Mouse (Mus musculus) neural tube, embryonic 15.5 days (tissue): ENCODE data around the gene Pkd2. TPM values are rescaled to one million over a fixed set of nuclear protein-coding genes. Genes with fewer than 3 reads are reported as not detected.

Experiments used
- ATAC-seq: fragments of 200-750 bp; cut with Nextera tagmentation; 2 replicates; pipeline ENCODE4 v1.8.0; 2017; ENCODE audit warnings: mild to moderate bottlenecking, moderate TSS enrichment, moderate library complexity; ENCODE audit not compliant: low FRiP score
- H3K27ac ChIP-seq: fragments of 300-500 bp; sonication (generic); replicated peaks from 2 replicates; pipeline ENCODE4 v1.5.1; 2015; ENCODE audit warnings: mild to moderate bottlenecking, inconsistent platforms
- H3K27me3 ChIP-seq: fragments of 300-500 bp; sonication (generic); replicated peaks from 2 replicates; pipeline ENCODE4 v1.6.1; 2015; ENCODE audit warnings: inconsistent platforms
- H3K36me3 ChIP-seq: fragments of 300-500 bp; sonication (generic); 2 replicates; pipeline ENCODE4 v1.6.1; 2015; ENCODE audit warnings: inconsistent platforms
- H3K4me1 ChIP-seq: fragments of 300-500 bp; sonication (generic); 2 replicates; pipeline ENCODE4 v1.6.1; 2015; ENCODE audit warnings: inconsistent platforms
- H3K4me2 ChIP-seq: fragments of 300-500 bp; sonication (generic); 2 replicates; pipeline ENCODE4 v1.6.1; 2015; ENCODE audit warnings: inconsistent platforms, mild to moderate bottlenecking, moderate library complexity
- H3K4me3 ChIP-seq: fragments of 300-500 bp; sonication (generic); replicated peaks from 2 replicates; pipeline ENCODE4 v1.5.1; 2015; ENCODE audit warnings: mild to moderate bottlenecking, inconsistent platforms
- H3K9ac ChIP-seq: fragments of 300-500 bp; sonication (generic); replicated peaks from 2 replicates; pipeline ENCODE4 v1.6.1; 2015; ENCODE audit warnings: mild to moderate bottlenecking, inconsistent platforms
- H3K9me3 ChIP-seq: fragments of 300-500 bp; sonication (generic); replicated peaks from 2 replicates; pipeline ENCODE4 v1.6.1; 2016; ENCODE audit warnings: inconsistent platforms
- WGBS: fragments of 180-500 bp; shearing (Covaris S2); methylation state at CpG from one replicate; pipeline ENCODE4 v1.1.7; 2015; ENCODE audit warnings: mixed read lengths; 5-methylcytosine and 5-hydroxymethylcytosine counted together
- polyA plus RNA-seq: library from polyadenylated mRNA; unstranded; fragments of >200 nt; fragmentation: Nextera tagmentation; extraction: Ambion mirVana; gene quantifications from 2 replicates; pipeline ENCODE4 v1.2.1, GENCODE M21; 2015

Pkd2 gene
- polyA plus RNA-seq, 1 experiment from 2014 or later, result 8.7 TPM

- 96% methylated on average over 16 of the region's 16 CpGs for WGBS
- ATAC-seq, result no peak
- Histone ChIP-seq H3K4me1 (0 out of 2 replicates have a peak, but pooled peaks cover 8% of the 10 kb centered on the region), H3K4me3 (no peak overlapping the region), H3K36me3 (peaks cover 47% of the 10 kb centered on the region), H3K27ac (no peak overlapping the region), H3K9me3 (no peaks in the 10 kb centered on the region), H3K9ac (no peak overlapping the region), H3K4me2 (no peak overlapping the region), H3K27me3 (no peaks in the 10 kb centered on the region)
These were observed 7.6 kb downstream of the Pkd2 start for GRCm38 (mm10) chr5:104466816-104467215.

- H3K27me3 ChIP-seq, result no peaks in the 10 kb centered on the region
- H3K4me1 ChIP-seq, result 0 out of 2 replicates have a peak, but pooled peaks cover 3% of the 10 kb centered on the region
- H3K4me2 ChIP-seq, result no peak overlapping the region
- no peak overlapping the region for H3K27ac ChIP-seq
- WGBS, result 94% methylated on average over 5 of the region's 5 CpGs
- no peak overlapping the region for H3K9ac ChIP-seq
- H3K4me3 ChIP-seq, result no peak overlapping the region
- H3K9me3 ChIP-seq, result no peaks in the 10 kb centered on the region
- no peak; the same call in 1 of the 2 replicates for ATAC-seq
- H3K36me3 ChIP-seq, result peaks cover 63% of the 10 kb centered on the region
These were observed 9.3 kb downstream of the Pkd2 start for GRCm38 (mm10) chr5:104468586-104468985.

DNA sequence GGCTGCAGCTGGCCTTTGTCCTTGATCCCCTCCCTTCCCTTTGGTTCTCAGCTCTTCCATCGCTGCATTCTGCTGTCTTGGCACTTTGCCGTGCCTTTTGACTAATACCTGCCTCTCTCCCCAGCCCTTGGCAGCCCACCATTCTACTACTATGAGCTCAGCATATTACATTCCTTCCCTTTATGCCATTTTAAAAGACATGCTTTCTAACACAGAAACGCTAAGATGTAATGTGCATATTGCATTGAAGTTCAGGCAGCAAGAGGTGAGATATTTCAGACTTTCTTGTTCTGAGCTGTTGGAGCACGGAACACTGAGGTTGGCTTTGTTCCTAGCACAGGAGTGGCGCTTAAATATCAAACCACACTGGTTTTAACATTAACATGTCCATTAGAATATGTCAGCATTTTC, 11.7 kb downstream of the Pkd2 start:
- Histone ChIP-seq H3K36me3 (peaks cover 50% of the 10 kb centered on the region), H3K4me3 (no peak overlapping the region), H3K27me3 (no peaks in the 10 kb centered on the region), H3K9me3 (no peaks in the 10 kb centered on the region), H3K4me2 (no peak overlapping the region), H3K27ac (no peak overlapping the region), H3K9ac (no peak overlapping the region), H3K4me1 (0 out of 2 replicates have a peak, but pooled peaks cover under 1% of the 10 kb centered on the region)
- no peak for ATAC-seq
- 88% methylated on average over 5 of the region's 5 CpGs for WGBS

GRCm38 (mm10) chr5:104472371-104472770, 13.1 kb downstream of the Pkd2 start:
- Histone ChIP-seq H3K9ac (no peak overlapping the region), H3K36me3 (peaks cover 44% of the 10 kb centered on the region), H3K4me1 (no peaks in the 10 kb centered on the region), H3K27me3 (no peaks in the 10 kb centered on the region), H3K4me3 (no peak overlapping the region), H3K4me2 (no peak overlapping the region), H3K27ac (no peak overlapping the region), H3K9me3 (no peaks in the 10 kb centered on the region)
- no peak for ATAC-seq
- WGBS, result 91% methylated on average over 8 of the region's 8 CpGs

- H3K36me3 ChIP-seq, result peaks cover 65% of the 10 kb centered on the region
- no peaks in the 10 kb centered on the region for H3K9me3 ChIP-seq
These were observed 21.1 kb downstream of the Pkd2 start for GRCm38 (mm10) chr5:104480367-104480766.

GRCm38 (mm10) chr5:104482856-104483255, 23.6 kb downstream of the Pkd2 start:
- Histone ChIP-seq H3K4me2 (no peak overlapping the region), H3K4me3 (no peak overlapping the region), H3K4me1 (no peaks in the 10 kb centered on the region), H3K9ac (no peak overlapping the region), H3K9me3 (no peaks in the 10 kb centered on the region), H3K27me3 (no peaks in the 10 kb centered on the region), H3K27ac (no peak overlapping the region), H3K36me3 (peaks cover 64% of the 10 kb centered on the region)
- no peak for ATAC-seq
- WGBS, result 68% methylated on average over 8 of the region's 8 CpGs

More at GRCm38 (mm10) chr5:104480367-104480766, 21.1 kb downstream of the Pkd2 start:
- H3K4me1 ChIP-seq, result no peaks in the 10 kb centered on the region
- no peak overlapping the region for H3K4me3 ChIP-seq
- H3K27ac ChIP-seq, result no peak overlapping the region
- no peak overlapping the region for H3K9ac ChIP-seq
- no peak overlapping the region for H3K4me2 ChIP-seq
- H3K27me3 ChIP-seq, result no peaks in the 10 kb centered on the region
- 93% methylated on average over 7 of the region's 7 CpGs for WGBS
- no peak for ATAC-seq

GRCm38 (mm10) chr5:104491561-104491960, 32.3 kb downstream of the Pkd2 start:
- Histone ChIP-seq H3K4me3 (no peak overlapping the region), H3K9ac (no peak overlapping the region), H3K4me1 (no peaks in the 10 kb centered on the region), H3K36me3 (peaks cover 66% of the 10 kb centered on the region), H3K27me3 (no peaks in the 10 kb centered on the region), H3K27ac (no peak overlapping the region), H3K9me3 (no peaks in the 10 kb centered on the region), H3K4me2 (no peak overlapping the region)
- 61% methylated on average over 5 of the region's 5 CpGs for WGBS
- ATAC-seq, result no peak

DNA sequence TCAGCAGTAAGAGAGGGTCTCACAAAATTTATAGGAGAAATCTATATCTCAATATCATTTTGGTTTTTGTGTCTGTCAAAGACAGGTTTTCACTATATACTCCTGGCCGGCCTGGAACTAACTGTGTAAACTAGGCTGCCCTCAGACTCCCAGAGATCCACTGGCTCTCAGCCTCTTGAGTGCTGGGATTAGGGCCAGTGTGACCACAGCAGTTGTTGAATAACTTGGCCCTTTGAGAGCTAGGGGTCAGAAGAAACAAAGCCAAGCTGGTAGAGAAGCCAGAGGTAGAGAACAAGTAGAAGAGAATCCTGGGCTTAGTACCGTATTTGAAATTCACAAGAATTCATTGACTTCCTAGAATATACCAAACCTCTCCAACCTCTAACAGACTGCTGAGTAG, 45.6 kb downstream of the Pkd2 start:
- no peak for ATAC-seq
- no peak overlapping the region for H3K4me3 ChIP-seq
- peaks cover 14% of the 10 kb centered on the region for H3K4me1 ChIP-seq
- H3K36me3 ChIP-seq, result peaks cover 27% of the 10 kb centered on the region
- H3K9me3 ChIP-seq, result no peaks in the 10 kb centered on the region
- H3K4me2 ChIP-seq, result no peak overlapping the region
- no peak overlapping the region for H3K9ac ChIP-seq
- WGBS, result 97% methylated on average over 2 of the region's 2 CpGs
- no peaks in the 10 kb centered on the region for H3K27me3 ChIP-seq
- H3K27ac ChIP-seq, result no peak overlapping the region

DNA sequence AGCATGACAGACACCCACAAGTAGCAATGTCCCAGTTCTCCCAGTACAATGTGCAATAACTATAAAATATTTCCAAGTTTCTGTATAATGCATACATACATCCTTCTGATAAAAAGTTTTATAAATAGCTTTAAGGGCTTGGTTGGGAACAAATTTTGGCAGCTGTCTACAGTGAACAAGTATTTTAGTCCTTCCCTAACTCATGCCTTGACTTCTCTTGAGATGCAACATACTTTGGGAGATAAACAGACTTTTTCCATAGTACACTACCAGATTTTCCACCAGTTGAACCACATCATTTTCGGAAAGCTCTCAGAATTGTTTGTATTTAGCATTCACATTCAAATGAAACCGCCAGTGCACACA, 48.6 kb downstream of the Pkd2 start:
- peaks cover 15% of the 10 kb centered on the region for H3K36me3 ChIP-seq
- H3K9ac ChIP-seq, result peak overlapping the region; percentile 30; the same call in 1 of the 2 replicates
- H3K27ac ChIP-seq, result no peak overlapping the region; the same call in none of the 2 replicates
- peaks cover 20% of the 10 kb centered on the region for H3K4me1 ChIP-seq
- H3K9me3 ChIP-seq, result no peaks in the 10 kb centered on the region
- 1% methylated on average over 2 of the region's 2 CpGs for WGBS
- H3K4me2 ChIP-seq, result peak overlapping the region; percentile 61
- H3K27me3 ChIP-seq, result no peaks in the 10 kb centered on the region
- ATAC-seq, result peak; percentile 25; the same call in 1 of the 2 replicates
- H3K4me3 ChIP-seq, result peak overlapping the region; percentile 92

DNA sequence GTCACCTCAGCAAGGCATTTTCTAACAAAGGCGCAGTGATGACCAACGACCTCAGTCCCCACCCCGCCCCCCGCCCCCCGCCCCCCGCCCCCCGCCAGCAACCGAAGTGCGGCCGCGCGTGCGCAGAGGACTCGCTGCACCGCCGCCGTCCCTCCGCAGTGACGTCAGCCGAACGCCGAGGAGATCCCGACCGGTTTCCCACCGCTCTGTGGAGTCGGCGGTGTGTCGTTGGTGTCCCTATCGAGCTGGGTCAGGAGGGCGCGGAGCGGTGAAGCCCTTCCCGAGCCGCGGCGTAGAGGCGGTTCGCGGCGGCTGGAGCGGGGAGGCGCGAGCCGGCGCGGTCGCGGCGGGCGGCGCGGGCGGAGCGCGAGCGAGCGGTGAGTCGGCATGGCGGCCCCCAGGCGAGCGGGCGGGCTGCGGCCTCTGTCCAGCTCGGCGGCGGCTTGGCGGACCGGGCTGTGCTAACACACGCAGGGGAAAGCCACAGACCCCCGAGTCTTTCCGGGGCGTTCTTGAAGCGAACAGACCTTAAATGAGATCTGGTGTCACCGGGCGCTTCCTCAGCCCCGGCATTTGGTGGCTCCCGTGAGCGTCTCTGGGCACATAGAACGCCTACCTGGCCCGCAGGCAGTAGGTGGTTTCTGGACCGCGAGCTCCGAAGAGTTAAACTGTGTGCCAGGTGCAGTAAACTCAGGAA, 49.1 kb downstream of the Pkd2 start, which contains the start of gene BC005561:
Gene BC005561, plus strand, starts transcription at position 158 of the 697 bp plus-strand sequence.
- Histone ChIP-seq H3K4me3 (peak within 1 kb of the TSS; percentile 92), H3K9me3 (no peaks in the 10 kb centered on the region), H3K27ac (peak within 1 kb of the TSS; percentile 93), H3K36me3 (peaks cover 13% of the 10 kb centered on the region), H3K4me2 (peak within 1 kb of the TSS; percentile 61), H3K9ac (peak within 1 kb of the TSS; percentile 87), H3K27me3 (no peaks in the 10 kb centered on the region), H3K4me1 (peaks cover 20% of the 10 kb centered on the region)
- ATAC-seq, result peak; percentile 94
- under 1% methylated on average over 63 of the region's 83 CpGs for WGBS

- Histone ChIP-seq H3K27ac (no peak overlapping the region), H3K9ac (no peak overlapping the region), H3K4me2 (no peak overlapping the region), H3K4me3 (no peak overlapping the region), H3K4me1 (peaks cover 20% of the 10 kb centered on the region), H3K27me3 (no peaks in the 10 kb centered on the region), H3K36me3 (peaks cover 22% of the 10 kb centered on the region), H3K9me3 (peaks cover 10% of the 10 kb centered on the region; the same call in 1 of the 2 replicates)
- WGBS, result 95% methylated on average over 3 of the region's 3 CpGs
- ATAC-seq, result no peak
These were observed 52.0 kb downstream of the Pkd2 start for GRCm38 (mm10) chr5:104511211-104511610.

GRCm38 (mm10) chr5:104538612-104539011, 79.4 kb downstream of the Pkd2 start:
- H3K36me3 ChIP-seq, result peaks cover 56% of the 10 kb centered on the region
- no peak overlapping the region for H3K27ac ChIP-seq
- no peaks in the 10 kb centered on the region for H3K27me3 ChIP-seq
- H3K4me3 ChIP-seq, result no peak overlapping the region
- ATAC-seq, result no peak
- no peak overlapping the region for H3K4me2 ChIP-seq
- no peak overlapping the region for H3K9ac ChIP-seq
- H3K4me1 ChIP-seq, result no peaks in the 10 kb centered on the region
- 82% methylated on average over 1 of the region's 1 CpGs for WGBS
- no peaks in the 10 kb centered on the region for H3K9me3 ChIP-seq
